Mouse (Mus musculus) lung, postnatal 36 days (tissue): Measurements from ENCODE around the gene Higd2a.

ENCODE experiments used
- DNase-seq: peaks from one replicate; pipeline ENCODE4 v3.0.0; 2022; ENCODE audit warnings: mixed read lengths

Gene Higd2a

GRCm38 (mm10) chr13:54582860-54583259 is 7.1 kb upstream of the Higd2a start:
- no peak for DNase-seq

GRCm38 (mm10) chr13:54585831-54586230 is 4.2 kb upstream of the Higd2a start:
- DNase-seq = no peak

GRCm38 (mm10) chr13:54589414-54589995 is 502 bp upstream of the Higd2a start:
- DNase-seq = no peak

GRCm38 (mm10) chr13:54591776-54592356 is 1.9 kb downstream of the Higd2a start:
- no peak for DNase-seq

- no peak for DNase-seq
These were observed 3.6 kb downstream of the Higd2a start for GRCm38 (mm10) chr13:54593617-54594016.

GRCm38 (mm10) chr13:54596107-54596690 is 6.2 kb downstream of the Higd2a start:
- no peak for DNase-seq

- no peak for DNase-seq
These were observed 6.9 kb downstream of the Higd2a start for GRCm38 (mm10) chr13:54596870-54597269.

GRCm38 (mm10) chr13:54598622-54599143 is 8.7 kb downstream of the Higd2a start:
- DNase-seq = no peak

GRCm38 (mm10) chr13:54602639-54603111 is 12.7 kb downstream of the Higd2a start:
- no peak for DNase-seq

GRCm38 (mm10) chr13:54603501-54603900 is 13.5 kb downstream of the Higd2a start:
- DNase-seq = no peak

- DNase-seq = no peak
These were observed 14.2 kb downstream of the Higd2a start for GRCm38 (mm10) chr13:54604221-54604620.

GRCm38 (mm10) chr13:54605426-54605825 is 15.4 kb downstream of the Higd2a start:
- DNase-seq = peak; percentile 54

GRCm38 (mm10) chr13:54607204-54607603 is 17.2 kb downstream of the Higd2a start:
- DNase-seq = no peak

- no peak for DNase-seq
These were observed 18.0 kb downstream of the Higd2a start for GRCm38 (mm10) chr13:54608002-54608401.

GRCm38 (mm10) chr13:54608666-54609065 is 18.7 kb downstream of the Higd2a start:
- DNase-seq = peak; percentile 39

- DNase-seq = no peak
These were observed 19.3 kb downstream of the Higd2a start for GRCm38 (mm10) chr13:54609301-54609700.

- peak; percentile 32 for DNase-seq
These were observed 20.6 kb downstream of the Higd2a start for GRCm38 (mm10) chr13:54610613-54610971.

- DNase-seq = peak; percentile 93
These were observed 21.2 kb downstream of the Higd2a start, which contains the start of gene Cltb for GRCm38 (mm10) chr13:54610972-54611754. Gene Cltb (minus strand): TSS chr13:54611344.

GRCm38 (mm10) chr13:54613141-54613540 is 23.1 kb downstream of the Higd2a start:
- DNase-seq = peak; percentile 22

- DNase-seq = no peak
These were observed 26.3 kb downstream of the Higd2a start for GRCm38 (mm10) chr13:54616307-54616706.

GRCm38 (mm10) chr13:54616998-54617397 is 27.0 kb downstream of the Higd2a start:
- DNase-seq = no peak

GRCm38 (mm10) chr13:54621155-54621932 is 31.3 kb downstream of the Higd2a start, which contains the start of gene Faf2:
Gene Faf2 (plus strand): TSS chr13:54621784.
- DNase-seq = peak; percentile 99
